In genomic region chr2:158722991-158723551, GRCm38 (mm10) we compare ENCODE assay signal across 7 mouse cellular contexts. TPM values are rescaled to one million over a fixed set of nuclear protein-coding genes. Genes with fewer than 3 reads are reported as not detected.
DNase-seq lines count a peak whose midpoint lies in the region; ATAC-seq and TF ChIP-seq lines count a peak whose summit lies in the region.

No protein-coding gene starts in this region.

- peak; percentile 50 for DNase-seq in kidney, adult 2 months
- DNase-seq in CH12.LX (ENCODE audit: extremely low read depth) = peak; percentile 82
- DNase-seq in ovary, postnatal 14 days (ENCODE audit: low spot score) = no peak
- DNase-seq in layer of hippocampus, adult 9-10 months (ENCODE audit: low spot score) = no peak

- peak; percentile 76 for TF ChIP-seq EP300 in CH12.LX (IDR thresholded peaks at IDR 0.05; ENCODE audit: low read length)

- peak overlapping the region; percentile 77 for H3K27ac ChIP-seq in kidney, adult 2 months (ENCODE audit: insufficient read depth, low read depth, low read length)
- H3K27ac ChIP-seq in kidney, embryonic 14.5 days (ENCODE audit: low read depth, low read length) = no peak overlapping the region
- H3K27ac ChIP-seq in CH12.LX (ENCODE audit: insufficient read depth, low read depth) = peak overlapping the region; percentile 91
- peak overlapping the region; percentile 84 for H3K27ac ChIP-seq in cortical plate, adult 2 months (ENCODE audit: insufficient read depth, low read length)
- peak overlapping the region; percentile 19; the same call in 1 of the 2 replicates for H3K27ac ChIP-seq in midbrain, embryonic 13.5 days

- H3K9ac ChIP-seq in kidney, embryonic 14.5 days (ENCODE audit: low read depth, low read length) = no peak overlapping the region
- peak overlapping the region; percentile 51; the same call in 1 of the 2 replicates for H3K9ac ChIP-seq in CH12.LX (ENCODE audit: insufficient read depth, low read depth)
- no peak overlapping the region; the same call in 1 of the 2 replicates for H3K9ac ChIP-seq in midbrain, embryonic 13.5 days (replicated peaks)

- TF ChIP-seq CTCF in kidney, adult 2 months (conservative IDR thresholded peaks at IDR 0.05; ENCODE audit: insufficient read depth, insufficient read length, low read depth, low read length) = no peak
- no peak for TF ChIP-seq CTCF in CH12.LX (conservative IDR thresholded peaks at IDR 0.05 in 1 of 2, IDR thresholded peaks at IDR 0.05 in 1 of 2; ENCODE audit: low read depth in 2 of 2, low read length in 2 of 2)
- TF ChIP-seq CTCF in cortical plate, adult 2 months (IDR thresholded peaks at IDR 0.05; ENCODE audit: extremely low read depth, insufficient read depth, low read length) = no peak

- no peak overlapping the region for H3K4me3 ChIP-seq in kidney, adult 2 months (ENCODE audit: insufficient read depth, low read depth, low read length)
- no peak overlapping the region for H3K4me3 ChIP-seq in kidney, embryonic 14.5 days (ENCODE audit: low read length)
- H3K4me3 ChIP-seq in CH12.LX (replicated peaks in 1 of 3; ENCODE audit: low read depth in 2 of 3, low read length in 2 of 3, poor library complexity in 1 of 3) = peak overlapping the region in 1 of 3 experiments; percentile 6
- no peak overlapping the region for H3K4me3 ChIP-seq in cortical plate, adult 2 months (ENCODE audit: insufficient read depth, low read length)
- H3K4me3 ChIP-seq in midbrain, embryonic 13.5 days (replicated peaks) = no peak overlapping the region

- H3K27me3 ChIP-seq in kidney, adult 2 months (replicated peaks; ENCODE audit: control insufficient read depth, insufficient read depth, low read length) = no peaks in the 10 kb centered on the region
- H3K27me3 ChIP-seq in kidney, embryonic 14.5 days (ENCODE audit: control insufficient read depth, insufficient read depth, low read length) = no peaks in the 10 kb centered on the region
- H3K27me3 ChIP-seq in CH12.LX (replicated peaks) = no peaks in the 10 kb centered on the region
- H3K27me3 ChIP-seq in midbrain, embryonic 13.5 days = no peaks in the 10 kb centered on the region

- no peak for TF ChIP-seq RAD21 in CH12.LX (IDR thresholded peaks at IDR 0.05; ENCODE audit: low read depth, low read length)

- H3K36me3 ChIP-seq in kidney, adult 2 months (ENCODE audit: control insufficient read depth, insufficient read depth, low read length) = no peaks in the 10 kb centered on the region
- H3K36me3 ChIP-seq in kidney, embryonic 14.5 days (ENCODE audit: control insufficient read depth, insufficient read depth, low read length) = no peaks in the 10 kb centered on the region
- H3K36me3 ChIP-seq in CH12.LX (replicated peaks in 1 of 2; ENCODE audit: control insufficient read depth in 1 of 2, insufficient read depth in 1 of 2, low read length in 1 of 2) = peaks cover 21 to 58% of the 10 kb centered on the region in 2 experiments
- H3K36me3 ChIP-seq in midbrain, embryonic 13.5 days = no peaks in the 10 kb centered on the region

- 52% methylated on average over 6 of the region's 6 CpGs for WGBS in kidney, adult 2 months
- 61% methylated on average over 6 of the region's 6 CpGs for WGBS in kidney, embryonic 14.5 days
- WGBS in midbrain, embryonic 13.5 days = 62% methylated on average over 6 of the region's 6 CpGs

- no peak overlapping the region for H3K4me2 ChIP-seq in kidney, embryonic 14.5 days (replicated peaks; ENCODE audit: low read depth, low read length)
- H3K4me2 ChIP-seq in CH12.LX (ENCODE audit: insufficient read depth, low read depth, poor library complexity, severe bottlenecking) = peak overlapping the region; percentile 47
- no peak overlapping the region for H3K4me2 ChIP-seq in midbrain, embryonic 13.5 days (replicated peaks)

- in situ Hi-C loops in CH12.LX (cut with MboI; ENCODE audit: low pct_ligation_motif_present, low pct_unique_long_range_greater_than_20kb, low sequenced_read_pairs) = no loop called here

- peaks cover 62% of the 10 kb centered on the region for H3K79me2 ChIP-seq in CH12.LX (replicated peaks; ENCODE audit: control insufficient read depth, extremely low read depth, insufficient read depth, poor library complexity, severe bottlenecking)

- ATAC-seq in kidney, embryonic 14.5 days (ENCODE audit: low FRiP score, low TSS enrichment) = no peak
- ATAC-seq in midbrain, embryonic 13.5 days = no peak

- dilution Hi-C loops in CH12.LX (cut with MboI; ENCODE audit: extremely low pct_ligation_motif_present, extremely low pct_unique_long_range_greater_than_20kb, low sequenced_read_pairs) = no loop called here

- peaks cover 36% of the 10 kb centered on the region for H3K4me1 ChIP-seq in kidney, adult 2 months (ENCODE audit: control insufficient read depth, insufficient read depth, low read length)
- no peaks in the 10 kb centered on the region for H3K4me1 ChIP-seq in kidney, embryonic 14.5 days (ENCODE audit: control insufficient read depth, insufficient read depth, low read length)
- H3K4me1 ChIP-seq in CH12.LX (ENCODE audit: control insufficient read depth in 1 of 2, insufficient read depth in 2 of 2) = peaks cover 44 to 89% of the 10 kb centered on the region in 2 experiments
- peaks cover 14% of the 10 kb centered on the region for H3K4me1 ChIP-seq in cortical plate, adult 2 months (ENCODE audit: control insufficient read depth, insufficient read depth, low read length)
- H3K4me1 ChIP-seq in midbrain, embryonic 13.5 days (replicated peaks) = peaks cover 21% of the 10 kb centered on the region

- H3K9me3 ChIP-seq in kidney, embryonic 14.5 days (ENCODE audit: control insufficient read depth, low read length) = no peaks in the 10 kb centered on the region
- no peaks in the 10 kb centered on the region for H3K9me3 ChIP-seq in CH12.LX (replicated peaks; ENCODE audit: low read length)
- no peaks in the 10 kb centered on the region for H3K9me3 ChIP-seq in midbrain, embryonic 13.5 days

- TF ChIP-seq POLR2A in kidney, adult 2 months (IDR thresholded peaks at IDR 0.05; ENCODE audit: low read depth, low read length) = no peak
- TF ChIP-seq POLR2A in CH12.LX (IDR thresholded peaks at IDR 0.05; ENCODE audit: low read depth, low read length) = peak; percentile 44; the same call in 1 of the 2 replicates
- no peak for TF ChIP-seq POLR2A in cortical plate, adult 2 months (IDR thresholded peaks at IDR 0.05; ENCODE audit: extremely low read depth, insufficient read depth, low read length)

TF ChIP-seq in CH12.LX, 34 proteins besides CTCF, POLR2A, EP300 and RAD21:
- TF ChIP-seq CHD2 (IDR thresholded peaks at IDR 0.05; ENCODE audit: low read length) (no peak; the same call in 1 of the 2 replicates), ZMIZ1 (IDR thresholded peaks at IDR 0.05; ENCODE audit: low read depth, low read length) (0 out of 2 replicates have a peak, but pooled peaks have one; percentile 51), HCFC1 (IDR thresholded peaks at IDR 0.05; ENCODE audit: low read depth, low read length) (no peak), TCF12 (IDR thresholded peaks at IDR 0.05; ENCODE audit: low read depth, low read length) (peak; percentile 96), UBTF (IDR thresholded peaks at IDR 0.05; ENCODE audit: low read depth, low read length) (peak; percentile 38; the same call in 1 of the 2 replicates), SMC3 (IDR thresholded peaks at IDR 0.05; ENCODE audit: low read depth, low read length) (no peak), NRF1 (IDR thresholded peaks at IDR 0.05; ENCODE audit: low read depth, low read length) (0 out of 2 replicates have a peak, but pooled peaks have one; percentile 3), GABPA (IDR thresholded peaks at IDR 0.05; ENCODE audit: insufficient replicate concordance, low read depth, low read length) (no peak), MXI1 (IDR thresholded peaks at IDR 0.05; ENCODE audit: low read depth, low read length) (0 out of 2 replicates have a peak, but pooled peaks have one; percentile 46), ELF1 (IDR thresholded peaks at IDR 0.05; ENCODE audit: low read depth, low read length) (peak; percentile 72), MAZ (IDR thresholded peaks at IDR 0.05; ENCODE audit: low read depth, low read length) (peak; percentile 53; the same call in 1 of the 2 replicates), MAX (IDR thresholded peaks at IDR 0.05; ENCODE audit: low read length) (peak; percentile 20; the same call in 1 of the 2 replicates), E2F4 (IDR thresholded peaks at IDR 0.05; ENCODE audit: insufficient replicate concordance, low read depth, low read length) (no peak), IRF4 (IDR thresholded peaks at IDR 0.05; ENCODE audit: low read depth, low read length) (peak; percentile 43; the same call in 1 of the 2 replicates), RCOR1 (conservative IDR thresholded peaks at IDR 0.05; ENCODE audit: low read depth, low read length) (0 out of 2 replicates have a peak, but pooled peaks have one; percentile 75), PAX5 (IDR thresholded peaks at IDR 0.05; ENCODE audit: low read length) (no peak), BHLHE40 (IDR thresholded peaks at IDR 0.05; ENCODE audit: low read depth, low read length) (peak; percentile 71), MYC (IDR thresholded peaks at IDR 0.05; ENCODE audit: low read depth, low read length) (peak; percentile 27; the same call in 1 of the 2 replicates), MEF2A (IDR thresholded peaks at IDR 0.05; ENCODE audit: borderline replicate concordance, low read depth, low read length) (peak; percentile 90), SIN3A (IDR thresholded peaks at IDR 0.05; ENCODE audit: low read length) (peak; percentile 84), ETS1 (conservative IDR thresholded peaks at IDR 0.05; ENCODE audit: low read depth, low read length) (peak; percentile 90)
TF ChIP-seq in CH12.LX: peak in this region for 15.

RNA-seq across cellular contexts. Expression of gene Fam83d, which starts 44.8 kb away (rescaled TPM):
- 0.50 and 0.69 TPM in 2 replicates for polyA plus RNA-seq in kidney, adult 2 months (2012; rRNA removed)
- polyA plus RNA-seq in kidney, embryonic 14.5 days (2014; fragmentation: Nextera tagmentation; extraction: Ambion mirVana) = 49.2 and 57.6 TPM in 2 replicates
- total RNA-seq in CH12.LX (2012; rRNA removed) (12.2 and 14.1 TPM in 2 replicates), CH12.LX (2014; rRNA removed) (16.1 and 19.8 TPM in 2 replicates)
- polyA plus RNA-seq in CH12.LX (2012; ENCODE audit: insufficient read length, low read depth) = 12.4 and 15.5 TPM in 2 replicates
- polyA plus RNA-seq in cortical plate, adult 2 months (2012; rRNA removed) = 2.0 and 2.2 TPM in 2 replicates
- 16.6 and 17.6 TPM in 2 replicates for polyA plus RNA-seq in midbrain, embryonic 13.5 days (2015; fragmentation: Nextera tagmentation; extraction: Ambion mirVana)

RNA-seq across cellular contexts. Expression of gene Ppp1r16b, which starts 57.9 kb away (rescaled TPM):
- 20.1 and 22.2 TPM in 2 replicates for polyA plus RNA-seq in kidney, adult 2 months (2012; rRNA removed)
- polyA plus RNA-seq in kidney, embryonic 14.5 days (2014; fragmentation: Nextera tagmentation; extraction: Ambion mirVana) = 16.6 and 17.3 TPM in 2 replicates
- 49.3 and 52.0 TPM in 2 replicates for total RNA-seq in CH12.LX (2012; rRNA removed)
- total RNA-seq in CH12.LX (2014; rRNA removed) = 28.9 and 37.7 TPM in 2 replicates
- polyA plus RNA-seq in CH12.LX (2012; ENCODE audit: insufficient read length, low read depth) = 49.4 and 55.7 TPM in 2 replicates
- polyA plus RNA-seq in cortical plate, adult 2 months (2012; rRNA removed) = 51.5 and 55.4 TPM in 2 replicates
- polyA plus RNA-seq in midbrain, embryonic 13.5 days (2015; fragmentation: Nextera tagmentation; extraction: Ambion mirVana) = 8.4 and 8.7 TPM in 2 replicates

Comparison
In these comparisons a context has a peak if more than half of its experiments do, and no peak if none do; other contexts are left out.
1. DNase-seq: peak in kidney, adult 2 months (single experiment) and CH12.LX (single experiment); none in ovary, postnatal 14 days (single experiment) and layer of hippocampus, adult 9-10 months (single experiment).